In the genomic region with DNA sequence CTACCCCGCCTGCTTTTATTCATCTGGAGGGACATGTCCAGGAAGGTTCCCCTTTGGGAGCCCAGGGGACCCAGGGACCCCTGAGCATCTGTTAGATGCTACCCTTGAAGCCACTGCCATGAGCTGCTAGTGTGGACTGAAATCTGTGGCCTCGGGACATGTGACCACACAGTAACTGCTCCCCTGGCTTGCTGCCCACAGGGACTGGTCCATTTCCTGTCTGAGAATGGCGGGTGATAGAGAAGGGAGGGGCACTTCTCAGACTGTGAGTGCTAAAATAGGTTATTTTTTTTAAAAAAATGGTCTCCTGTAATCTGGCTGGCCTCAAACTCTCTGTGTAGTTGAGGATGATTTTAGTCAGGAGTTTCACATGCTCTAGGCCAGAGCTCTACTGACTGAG, we compare ENCODE assay signal across 8 mouse cellular contexts. TPM values are rescaled to one million over a fixed set of nuclear protein-coding genes. Genes with fewer than 3 reads are reported as not detected.
DNase-seq lines count a peak whose midpoint lies in the region; ATAC-seq lines count a peak whose summit lies in the region.

No protein-coding gene starts in this region.

- H3K4me2 ChIP-seq in heart, embryonic 15.5 days = no peak overlapping the region; the same call in 1 of the 2 replicates
- no peak overlapping the region for H3K4me2 ChIP-seq in kidney, embryonic 16.5 days (replicated peaks; ENCODE audit: low read depth, low read length)

- peaks cover 5% of the 10 kb centered on the region; the same call in 1 of the 2 replicates for H3K36me3 ChIP-seq in embryonic facial prominence, embryonic 10.5 days (replicated peaks)
- H3K36me3 ChIP-seq in heart, embryonic 15.5 days = no peaks in the 10 kb centered on the region
- H3K36me3 ChIP-seq in kidney, embryonic 16.5 days (ENCODE audit: insufficient read depth, low read length) = no peaks in the 10 kb centered on the region

- H3K27ac ChIP-seq in embryonic facial prominence, embryonic 10.5 days (replicated peaks) = peak overlapping the region; percentile 75
- peak overlapping the region; percentile 96 for H3K27ac ChIP-seq in heart, embryonic 15.5 days
- H3K27ac ChIP-seq in kidney, embryonic 16.5 days (ENCODE audit: low read length) = peak overlapping the region; percentile 88

- peak; percentile 56; the same call in 1 of the 2 replicates for ATAC-seq in heart, embryonic 15.5 days (replicated peaks; ENCODE audit: insufficient number of reproducible peaks, insufficient read depth, low FRiP score, low read depth)
- no peak for ATAC-seq in kidney, embryonic 16.5 days (ENCODE audit: low FRiP score, low TSS enrichment)
- no peak for ATAC-seq in erythroid progenitor cell, adult 5-6 weeks (replicated peaks; ENCODE audit: low FRiP score, poor library complexity, severe bottlenecking)

- H3K9me3 ChIP-seq in embryonic facial prominence, embryonic 10.5 days = no peaks in the 10 kb centered on the region
- H3K9me3 ChIP-seq in heart, embryonic 15.5 days (replicated peaks) = no peaks in the 10 kb centered on the region
- H3K9me3 ChIP-seq in kidney, embryonic 16.5 days (ENCODE audit: low read length) = no peaks in the 10 kb centered on the region

- H3K4me1 ChIP-seq in embryonic facial prominence, embryonic 10.5 days = peaks cover 93% of the 10 kb centered on the region
- peaks cover 93% of the 10 kb centered on the region for H3K4me1 ChIP-seq in heart, embryonic 15.5 days (replicated peaks)
- H3K4me1 ChIP-seq in kidney, embryonic 16.5 days (ENCODE audit: insufficient read depth, low read length) = peaks cover 77% of the 10 kb centered on the region

- WGBS in embryonic facial prominence, embryonic 10.5 days = 40% methylated on average over 3 of the region's 3 CpGs
- 19% methylated on average over 3 of the region's 3 CpGs for WGBS in heart, embryonic 15.5 days
- WGBS in kidney, embryonic 16.5 days = 21% methylated on average over 3 of the region's 3 CpGs

- no peaks in the 10 kb centered on the region for H3K27me3 ChIP-seq in embryonic facial prominence, embryonic 10.5 days (replicated peaks; ENCODE audit: low read depth, poor library complexity, severe bottlenecking)
- H3K27me3 ChIP-seq in heart, embryonic 15.5 days = no peaks in the 10 kb centered on the region
- no peaks in the 10 kb centered on the region for H3K27me3 ChIP-seq in kidney, embryonic 16.5 days (ENCODE audit: insufficient read depth, low read length)

- H3K9ac ChIP-seq in heart, embryonic 15.5 days = peak overlapping the region; percentile 35; the same call in 1 of the 2 replicates
- no peak overlapping the region for H3K9ac ChIP-seq in kidney, embryonic 16.5 days (replicated peaks; ENCODE audit: low read length)

- peak; percentile 79 for DNase-seq in urinary bladder, postnatal 25 days (ENCODE audit: low spot score)
- DNase-seq in urinary bladder, adult 2 months (ENCODE audit: low spot score) = no peak
- DNase-seq in embryonic facial prominence, embryonic 10.5 days (ENCODE audit: low spot score) = no peak
- peak; percentile 96 for DNase-seq in lung, postnatal 10 days
- DNase-seq in spleen, postnatal 36 days (ENCODE audit: low spot score in 2 of 2) = peak; percentile 57 to 65

- 0 out of 2 replicates have a peak overlapping the region, but pooled peaks have one; percentile 8 for H3K4me3 ChIP-seq in embryonic facial prominence, embryonic 10.5 days
- H3K4me3 ChIP-seq in heart, embryonic 15.5 days = no peak overlapping the region
- no peak overlapping the region for H3K4me3 ChIP-seq in kidney, embryonic 16.5 days (ENCODE audit: low read length)

RNA-seq across cellular contexts. Expression of a gene that starts 5.8 kb away (rescaled TPM):
- polyA plus RNA-seq in urinary bladder, adult 2 months (2012; rRNA removed) = 99.6 and 102 TPM in 2 replicates
- 43.9 and 46.4 TPM in 2 replicates for polyA plus RNA-seq in embryonic facial prominence, embryonic 10.5 days (2016; fragmentation: Nextera tagmentation; extraction: Ambion mirVana)
- 43.0 and 57.4 TPM in 2 replicates for polyA plus RNA-seq in heart, embryonic 15.5 days (2015; fragmentation: Nextera tagmentation; extraction: Ambion mirVana)
- 54.4 and 56.2 TPM in 2 replicates for polyA plus RNA-seq in kidney, embryonic 16.5 days (2015; fragmentation: Nextera tagmentation; extraction: Ambion mirVana)
- 2.2 and 8.8 TPM in 2 replicates for total RNA-seq in erythroid progenitor cell, adult 5-6 weeks (2015; ENCODE audit: low replicate concordance)
- 5.0 and 11.5 TPM in 2 replicates for total RNA-seq in erythroid progenitor cell, adult 5-6 weeks (2017; ENCODE audit: low replicate concordance)

RNA-seq across cellular contexts. Expression of a gene that starts 34.7 kb away (rescaled TPM):
- 15.8 and 19.8 TPM in 2 replicates for polyA plus RNA-seq in urinary bladder, adult 2 months (2012; rRNA removed)
- 24.4 and 25.1 TPM in 2 replicates for polyA plus RNA-seq in embryonic facial prominence, embryonic 10.5 days (2016; fragmentation: Nextera tagmentation; extraction: Ambion mirVana)
- 23.8 and 28.3 TPM in 2 replicates for polyA plus RNA-seq in heart, embryonic 15.5 days (2015; fragmentation: Nextera tagmentation; extraction: Ambion mirVana)
- 19.6 and 22.3 TPM in 2 replicates for polyA plus RNA-seq in kidney, embryonic 16.5 days (2015; fragmentation: Nextera tagmentation; extraction: Ambion mirVana)
- total RNA-seq in erythroid progenitor cell, adult 5-6 weeks (2015; ENCODE audit: low replicate concordance) = 0.84 and 1.4 TPM in 2 replicates
- total RNA-seq in erythroid progenitor cell, adult 5-6 weeks (2017; ENCODE audit: low replicate concordance) = 0.61 and 4.0 TPM in 2 replicates

Comparison
In these comparisons a context has a peak if more than half of its experiments do, and no peak if none do; other contexts are left out.
1. DNase-seq: peak in urinary bladder, postnatal 25 days (single experiment), lung, postnatal 10 days (single experiment) and spleen, postnatal 36 days (2 of 2); none in urinary bladder, adult 2 months (single experiment) and embryonic facial prominence, embryonic 10.5 days (single experiment).
2. Peak in every context shown above with its lines, with median percentiles within 50 percentile points of each other: H3K27ac ChIP-seq.